Mouse (Mus musculus): ENCODE measurements around the gene Impad1.

GRCm38 (mm10) chr4:4792141-4792991, 789 bp downstream of the Impad1 start:
- TF ChIP-seq POLR2A (IDR thresholded peaks at IDR 0.05; ENCODE audit: extremely low read depth, insufficient read depth, low read length) (no peak; the same call in 1 of the 2 replicates), CTCF (IDR thresholded peaks at IDR 0.05; ENCODE audit: extremely low read depth, insufficient read depth, low read length) (no peak)

All from cortical plate, adult 2 months (tissue).